Comparison of ENCODE assay signal across 19 mouse cellular contexts in genomic region chr13:54027079-54027478, GRCm38 (mm10). TPM values are rescaled to one million over a fixed set of nuclear protein-coding genes. Genes with fewer than 3 reads are reported as not detected.
"Had no signal": no experiment of that assay in that cellular context is flagged by ENCODE, and none has a peak within 500 bp of the region (broad histone marks: within the 10 kb centered on the region; RNA-seq: fewer than 3 reads in every experiment).

No protein-coding gene starts in this region.

- H3K4me2 ChIP-seq: limb, embryonic 12.5 days; limb, embryonic 15.5 days; liver, embryonic 11.5 days; lung, embryonic 14.5 days; midbrain, embryonic 12.5 days; midbrain, embryonic 15.5 days; neural tube, embryonic 13.5 days had no signal

- H3K27ac ChIP-seq: limb, embryonic 12.5 days; limb, embryonic 15.5 days; liver, embryonic 14.5 days; macrophage; midbrain, embryonic 12.5 days; midbrain, embryonic 15.5 days; neural tube, embryonic 13.5 days had no signal

- H3K36me3 ChIP-seq: limb, embryonic 12.5 days; limb, embryonic 15.5 days; midbrain, embryonic 12.5 days; midbrain, embryonic 15.5 days; neural tube, embryonic 13.5 days had no signal

- H3K27me3 ChIP-seq: limb, embryonic 15.5 days; midbrain, embryonic 12.5 days; midbrain, embryonic 15.5 days; neural tube, embryonic 13.5 days had no signal

- DNase-seq: kidney, postnatal 14 days; kidney, postnatal 4 days; left cerebral cortex, postnatal 4 days; liver, postnatal 0 days; lung, embryonic 14.5 days; thymus, adult 18-20 months; thymus, postnatal 36 days had no signal

- H3K9me3 ChIP-seq: limb, embryonic 12.5 days; limb, embryonic 15.5 days; midbrain, embryonic 12.5 days; midbrain, embryonic 15.5 days; neural tube, embryonic 13.5 days had no signal

- H3K4me1 ChIP-seq: limb, embryonic 12.5 days; limb, embryonic 15.5 days; midbrain, embryonic 12.5 days; midbrain, embryonic 15.5 days; neural tube, embryonic 13.5 days had no signal

- H3K9ac ChIP-seq: limb, embryonic 12.5 days; limb, embryonic 15.5 days; liver, embryonic 14.5 days; liver, postnatal 0 days; lung, embryonic 14.5 days; midbrain, embryonic 12.5 days; midbrain, embryonic 15.5 days; neural tube, embryonic 13.5 days had no signal

- ATAC-seq: liver, postnatal 0 days; lung, postnatal 0 days; midbrain, embryonic 15.5 days had no signal

- H3K4me3 ChIP-seq: limb, embryonic 12.5 days; limb, embryonic 15.5 days; midbrain, embryonic 12.5 days; midbrain, embryonic 15.5 days; neural tube, embryonic 13.5 days had no signal

RNA-seq across cellular contexts. Expression of gene Drd1, which starts 28.4 kb away (rescaled TPM):
- total RNA-seq: megakaryocyte, adult 5-6 weeks had no signal
- polyA plus RNA-seq: limb, embryonic 12.5 days; liver, embryonic 11.5 days; liver, embryonic 14.5 days; liver, postnatal 0 days; small intestine, adult 2 months; spleen, adult 2 months had no signal
